Mouse (Mus musculus): ENCODE data around the gene Lrrc1.
A peak's percentile ranks its signal among the peaks of the same experiment; 100 is the strongest.

Gene Lrrc1

DNA sequence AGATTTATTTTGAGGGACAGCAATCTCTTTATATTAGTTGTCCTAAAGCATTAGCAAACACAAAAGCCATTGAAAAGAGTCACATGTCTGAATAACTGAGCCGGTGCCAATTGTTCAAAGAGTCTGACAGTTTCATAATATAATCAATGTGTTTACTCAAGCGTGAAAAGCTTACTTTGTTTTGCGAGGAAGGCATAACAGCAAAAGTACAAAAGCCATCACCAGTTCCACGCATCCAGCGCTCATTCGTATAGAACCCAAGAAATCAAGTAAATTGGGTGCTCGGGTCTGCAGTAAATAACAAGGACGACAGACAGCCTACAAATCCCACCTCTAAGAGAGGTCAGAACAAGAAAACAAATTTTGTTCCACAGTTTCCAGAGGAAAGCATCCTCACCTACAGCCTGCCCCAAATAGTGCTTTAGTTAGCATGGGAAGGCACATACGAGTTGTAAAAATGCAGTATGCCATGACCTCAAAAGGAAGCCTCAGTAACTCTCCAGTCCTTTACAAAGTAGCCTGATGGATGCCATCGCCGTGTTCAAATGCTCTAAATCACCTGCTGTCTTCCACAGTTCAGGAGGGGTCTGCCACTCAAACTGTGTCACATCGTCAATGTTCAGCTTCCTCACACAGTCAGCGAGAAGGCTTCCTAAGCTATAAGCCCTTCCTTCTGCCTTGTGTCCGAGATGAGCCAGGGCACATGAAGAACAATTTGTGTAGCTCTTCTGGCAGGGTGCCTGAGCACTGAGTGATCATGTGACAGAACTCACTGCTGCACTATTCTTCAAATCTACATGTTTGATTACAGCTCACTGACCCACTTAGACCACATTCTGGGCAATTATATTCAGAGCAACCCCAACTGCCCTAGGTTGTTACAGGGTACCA is 41.9 kb downstream of the Lrrc1 start:
- no peak for DNase-seq (ENCODE audit: low read depth, low spot score)

DNA sequence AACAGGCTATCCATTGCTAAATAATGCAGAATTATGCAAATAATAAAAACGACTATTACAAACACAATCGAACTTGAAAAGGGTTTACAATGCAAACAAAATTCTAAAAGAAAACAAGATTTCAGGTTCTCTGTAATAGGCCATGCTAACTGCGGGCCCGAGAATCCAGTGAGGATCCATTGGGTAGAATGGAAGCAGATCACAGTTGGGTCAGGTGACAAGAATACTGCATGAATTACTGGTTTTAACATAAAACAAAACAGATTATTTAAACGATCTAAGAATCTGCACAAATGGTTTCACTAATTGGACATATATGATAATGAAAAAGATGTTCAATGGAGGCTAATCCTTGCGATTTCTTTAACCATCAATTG is 42.5 kb downstream of the Lrrc1 start:
- DNase-seq (ENCODE audit: low read depth, low spot score): no peak

DNA sequence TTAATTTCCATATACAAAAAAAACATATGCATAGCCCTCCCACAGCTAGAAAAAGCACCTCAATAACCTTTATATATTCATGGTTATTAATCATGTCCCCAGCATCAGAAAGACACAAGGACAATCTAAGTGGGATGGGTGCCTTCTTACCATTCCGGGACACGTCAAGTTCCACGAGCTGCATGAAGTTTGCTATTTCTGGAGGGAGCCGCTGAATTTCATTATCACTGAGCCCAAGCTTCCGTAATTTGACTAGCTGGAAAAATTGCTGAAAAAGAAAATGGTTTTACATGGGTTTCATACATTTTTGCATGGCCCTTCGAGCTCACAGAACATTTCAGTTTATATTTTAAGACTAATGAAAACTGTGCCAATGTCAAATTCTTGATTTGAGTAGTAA is 45.6 kb downstream of the Lrrc1 start:
- no peak for DNase-seq (ENCODE audit: low read depth, low spot score)

DNA sequence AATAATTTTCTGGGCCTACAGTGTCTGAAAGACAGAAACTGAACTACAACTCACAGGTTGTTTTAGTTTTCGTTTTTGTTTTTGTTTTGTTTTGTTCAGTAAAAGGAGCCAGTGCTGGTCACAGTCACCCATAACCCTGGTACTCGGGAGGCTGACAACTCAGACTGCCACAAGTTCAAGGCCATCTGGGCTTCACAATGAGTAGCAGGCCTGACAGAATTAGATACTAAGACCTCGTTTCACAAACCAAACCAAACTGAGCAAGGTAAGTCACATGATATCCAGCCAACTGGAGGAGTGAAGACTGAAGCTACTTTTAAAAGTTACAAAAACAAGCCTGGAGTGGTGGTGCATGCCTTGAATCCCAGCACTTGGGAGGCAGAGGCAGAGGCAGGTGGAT is 46.3 kb downstream of the Lrrc1 start:
- no peak for DNase-seq (ENCODE audit: low read depth, low spot score)

DNA sequence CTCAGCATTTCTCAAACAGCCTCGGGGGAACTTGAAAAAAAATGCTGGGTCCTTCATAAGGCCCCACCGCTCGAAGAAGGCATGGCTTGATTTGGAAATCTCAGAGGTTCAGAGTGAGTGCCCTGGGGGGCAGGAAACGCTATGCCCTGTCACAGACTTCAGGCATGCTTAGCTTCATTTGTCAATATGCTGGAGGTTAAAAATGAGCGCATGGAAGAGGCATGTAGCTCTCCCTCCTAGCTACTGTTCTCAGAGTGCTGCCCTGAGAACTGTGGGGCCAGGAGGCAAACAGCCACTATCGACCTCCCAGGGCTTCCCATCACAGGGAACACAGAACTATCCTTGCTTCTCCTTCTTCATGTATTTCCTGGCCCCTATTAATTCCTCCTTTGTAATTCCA is 47.5 kb downstream of the Lrrc1 start:
- no peak for DNase-seq (ENCODE audit: low read depth, low spot score)

DNA sequence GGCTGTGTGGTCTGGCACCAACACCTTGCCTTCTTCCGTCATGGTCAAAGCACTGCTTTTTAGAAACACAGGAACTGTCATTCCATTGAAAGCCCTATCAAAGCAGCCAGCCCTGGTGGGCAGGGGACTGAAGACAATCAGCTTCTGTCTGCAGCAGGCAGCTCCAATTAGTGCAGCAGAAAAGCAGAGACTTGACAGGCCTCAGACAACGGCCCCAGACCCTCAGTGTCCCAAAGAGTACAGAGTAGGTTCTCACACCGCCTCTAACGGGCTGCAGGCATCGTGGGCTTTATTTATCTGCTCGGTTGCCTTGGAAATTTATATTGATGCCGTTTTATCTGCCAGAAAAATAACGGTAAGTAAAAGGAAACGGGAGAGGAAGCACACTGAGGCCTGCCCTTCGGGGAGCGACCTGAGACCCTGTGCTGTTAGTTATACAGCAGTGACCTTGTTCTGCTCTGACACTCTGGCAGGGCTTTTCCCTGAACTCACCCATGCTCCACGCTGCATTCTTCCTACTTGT is 48.1 kb downstream of the Lrrc1 start:
- DNase-seq (ENCODE audit: low read depth, low spot score): no peak

DNA sequence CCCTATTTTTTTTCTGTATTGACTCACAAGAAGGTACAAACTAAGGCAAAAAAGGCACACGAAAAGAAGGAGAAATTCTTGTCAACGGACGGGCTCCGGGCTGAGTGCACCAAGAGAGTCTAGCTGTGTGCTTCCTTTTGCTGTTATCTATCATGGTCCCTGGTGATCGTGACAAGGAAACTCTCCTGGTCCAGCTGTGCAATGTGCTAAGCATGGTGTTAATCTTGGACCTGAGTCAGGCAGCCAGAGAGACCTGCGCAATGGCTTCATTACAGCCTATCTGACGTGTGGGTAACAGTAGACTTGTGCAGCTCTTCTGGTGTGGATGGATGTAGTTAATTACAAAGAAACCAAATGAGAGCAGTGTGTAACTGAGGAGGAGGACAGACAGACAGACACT is 50.4 kb downstream of the Lrrc1 start:
- DNase-seq (ENCODE audit: low read depth, low spot score): no peak

DNA sequence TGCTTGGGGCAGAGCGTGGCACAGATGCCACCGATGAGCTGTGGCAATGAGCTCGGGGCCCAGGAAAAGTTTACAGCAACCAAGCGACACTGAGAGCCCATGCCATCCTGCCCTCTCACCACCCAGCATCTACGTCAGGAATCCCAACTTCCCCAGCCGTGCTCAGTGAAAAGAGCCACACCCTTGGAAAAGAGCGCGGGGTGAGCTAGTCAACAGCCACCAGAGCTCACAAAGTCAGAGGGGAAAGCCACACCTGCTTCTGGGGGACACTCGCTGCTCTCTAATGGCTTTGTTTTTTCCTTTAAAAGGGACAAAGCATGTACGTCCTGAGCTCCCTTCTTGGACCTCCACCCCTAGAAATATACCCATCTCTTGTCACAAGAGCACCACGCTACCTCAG is 56.1 kb downstream of the Lrrc1 start:
- no peak for DNase-seq (ENCODE audit: low read depth, low spot score)

DNA sequence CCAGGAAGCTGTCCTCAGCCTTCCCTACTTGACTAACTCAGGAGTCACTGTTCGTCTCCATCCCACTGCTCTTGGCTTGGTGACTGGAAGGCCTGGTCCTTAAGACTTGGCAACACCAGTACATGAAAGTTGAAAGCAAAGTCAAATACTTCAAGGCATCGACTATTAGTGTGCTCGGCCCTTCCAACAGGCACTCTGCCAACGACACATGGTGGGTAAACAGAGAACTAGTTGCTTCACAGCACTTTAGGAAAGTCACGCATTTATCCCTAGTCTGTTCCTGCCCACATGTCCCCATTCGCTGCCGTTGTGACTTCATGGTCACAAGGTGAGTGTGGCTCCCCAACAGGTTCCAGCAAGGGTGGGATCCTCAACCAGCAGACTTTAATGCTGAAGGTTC is 57.2 kb downstream of the Lrrc1 start:
- DNase-seq (ENCODE audit: low read depth, low spot score): no peak

DNA sequence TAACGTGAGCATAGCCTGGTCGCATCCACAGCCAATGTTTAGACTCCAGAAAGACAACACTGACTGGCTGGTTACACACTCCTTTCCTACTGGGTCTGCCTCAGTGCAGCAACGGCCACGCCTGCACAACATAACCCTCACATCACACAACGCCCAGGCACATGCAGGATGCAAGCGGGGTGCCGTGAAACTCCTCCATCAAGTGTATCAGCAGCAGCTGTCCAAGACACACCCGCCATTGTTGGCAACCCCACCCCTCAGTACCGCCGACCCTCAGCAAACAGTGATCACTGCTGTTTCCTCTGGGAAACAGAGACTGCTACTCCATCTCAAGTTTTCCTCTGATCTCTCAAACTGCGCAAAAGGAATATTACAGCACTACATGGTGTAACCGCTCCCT is 58.8 kb downstream of the Lrrc1 start:
- no peak for DNase-seq (ENCODE audit: low read depth, low spot score)

DNA sequence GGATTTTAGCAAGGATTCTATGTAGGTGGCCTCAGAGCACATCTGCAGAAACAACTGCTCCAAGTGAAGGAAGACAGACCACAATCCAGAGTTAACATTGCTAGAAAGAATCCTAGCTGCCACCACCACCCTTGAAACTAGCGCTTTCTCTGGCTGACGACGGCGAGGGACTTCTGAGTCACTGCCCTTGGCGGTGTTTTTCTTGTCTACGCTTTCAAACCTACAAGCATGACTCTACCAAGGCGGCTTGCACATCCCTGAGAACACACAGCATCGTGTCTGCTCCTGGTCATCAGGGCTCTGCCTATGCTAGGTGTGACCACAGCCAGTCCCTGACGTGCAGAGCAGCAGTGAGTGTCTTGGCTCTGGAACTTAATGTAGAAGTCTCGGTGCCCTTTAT is 59.9 kb downstream of the Lrrc1 start:
- DNase-seq (ENCODE audit: low read depth, low spot score): no peak

DNA sequence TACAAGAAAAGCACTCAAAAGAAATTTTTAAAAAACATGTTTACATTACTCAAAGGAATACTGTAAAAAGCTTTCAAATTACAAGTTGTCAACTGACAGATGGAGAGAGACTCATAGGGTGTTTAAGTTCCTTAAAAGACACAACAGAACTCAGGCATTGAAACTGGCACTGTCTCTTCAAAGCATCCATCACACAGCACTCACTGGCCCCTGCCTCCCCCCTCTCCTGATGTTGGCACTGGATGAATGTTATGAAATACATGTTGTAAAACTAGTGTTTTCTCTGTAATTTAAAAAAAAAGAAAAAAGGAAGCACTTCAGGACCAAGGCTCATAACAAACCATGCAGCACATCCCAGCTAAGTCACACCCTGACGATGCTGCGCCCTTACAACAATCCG is 61.1 kb downstream of the Lrrc1 start:
- DNase-seq (ENCODE audit: low read depth, low spot score): no peak

DNA sequence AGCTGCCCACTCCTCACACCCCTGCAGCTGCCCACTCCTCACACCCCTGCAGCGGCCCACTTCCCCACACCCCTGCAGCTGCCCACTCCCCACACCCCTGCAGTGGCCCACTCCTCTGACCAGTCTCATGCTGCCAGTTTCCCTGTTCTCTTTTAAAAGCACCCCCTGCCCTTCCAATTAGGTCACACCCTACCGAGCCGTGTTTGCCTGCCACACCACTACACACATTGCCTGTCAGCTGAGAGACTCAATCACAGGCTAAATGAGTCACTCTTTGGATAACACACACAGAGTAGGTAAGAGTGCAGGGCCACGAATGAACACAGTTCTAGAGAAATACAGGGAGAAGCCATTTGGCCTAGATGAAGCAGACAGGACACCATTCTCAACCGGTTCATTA is 62.4 kb downstream of the Lrrc1 start:
- DNase-seq (ENCODE audit: low read depth, low spot score): peak; percentile 32

DNA sequence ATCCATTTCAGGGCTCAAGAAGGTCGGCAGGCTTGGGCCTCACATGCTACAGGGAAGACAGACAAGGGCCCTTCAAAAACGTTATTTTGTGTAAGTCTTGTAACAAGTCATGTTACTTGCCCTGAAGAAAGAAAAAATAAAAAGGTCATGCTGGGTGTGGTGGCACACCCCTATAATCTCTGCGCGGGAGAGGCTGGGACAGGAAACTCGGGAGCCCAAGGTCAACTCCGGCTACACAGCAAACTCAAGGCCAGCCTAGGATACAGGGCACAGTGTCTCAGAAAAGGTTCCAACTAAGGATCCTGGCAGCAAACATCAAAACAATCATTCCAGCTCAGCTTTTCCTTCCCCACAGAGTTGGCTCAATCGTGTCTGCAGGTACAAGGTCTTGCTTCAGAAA is 63.3 kb downstream of the Lrrc1 start:
- no peak for DNase-seq (ENCODE audit: low read depth, low spot score)

DNA sequence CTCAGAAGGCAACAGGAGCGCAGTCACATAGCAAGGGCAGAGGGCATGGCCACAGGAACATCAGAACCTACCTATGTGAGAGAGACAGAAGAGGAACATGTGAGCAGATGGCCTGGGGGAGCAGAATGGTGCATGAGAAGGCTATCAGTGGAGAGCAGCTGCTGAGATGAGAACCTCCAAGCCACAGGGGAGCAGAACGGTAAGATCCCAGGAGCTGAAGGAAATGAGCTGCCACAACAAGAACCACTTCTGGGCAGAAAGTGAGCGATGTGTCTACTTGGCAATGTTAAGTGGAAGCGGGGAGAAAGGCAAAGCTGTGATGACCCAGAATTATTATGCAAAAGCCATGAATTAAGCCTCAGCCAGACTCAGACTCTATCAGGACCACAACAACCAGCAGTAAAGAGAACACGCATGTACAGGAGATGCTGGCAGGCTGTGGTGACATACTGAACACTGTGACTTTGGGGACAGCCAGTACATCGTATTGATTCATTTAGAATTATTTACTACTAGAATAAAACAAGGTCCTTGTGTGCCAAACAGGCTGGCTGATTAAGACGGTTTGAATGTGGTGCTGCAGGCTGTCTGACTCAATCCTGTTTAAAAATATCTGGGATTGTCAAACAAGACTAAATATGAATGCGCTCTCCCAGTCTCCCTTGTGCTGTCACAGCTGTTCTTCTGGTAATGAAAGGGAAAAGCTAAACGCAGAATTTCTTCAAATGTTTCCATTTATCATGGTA is 63.9 kb downstream of the Lrrc1 start:
- DNase-seq (ENCODE audit: low read depth, low spot score): no peak

DNA sequence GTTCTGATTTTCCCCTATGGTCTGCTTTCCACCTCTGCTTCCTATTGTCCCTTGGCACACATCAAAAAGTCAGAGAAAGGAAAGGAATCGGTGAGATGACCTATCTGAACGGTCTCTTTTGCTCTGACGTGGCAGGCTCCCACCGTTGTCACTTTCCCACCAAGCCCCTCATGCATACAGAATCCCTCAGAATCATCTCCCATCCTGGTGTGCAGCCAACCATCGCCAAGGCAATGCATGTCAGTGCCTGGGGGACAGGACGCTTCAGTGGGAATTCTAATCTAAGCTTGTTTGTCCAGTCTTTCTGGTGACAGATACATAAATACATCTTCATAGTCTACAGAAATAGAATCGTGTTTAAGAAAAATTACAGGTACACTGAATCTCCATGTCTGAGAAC is 64.7 kb downstream of the Lrrc1 start:
- no peak for DNase-seq (ENCODE audit: low read depth, low spot score)

DNA sequence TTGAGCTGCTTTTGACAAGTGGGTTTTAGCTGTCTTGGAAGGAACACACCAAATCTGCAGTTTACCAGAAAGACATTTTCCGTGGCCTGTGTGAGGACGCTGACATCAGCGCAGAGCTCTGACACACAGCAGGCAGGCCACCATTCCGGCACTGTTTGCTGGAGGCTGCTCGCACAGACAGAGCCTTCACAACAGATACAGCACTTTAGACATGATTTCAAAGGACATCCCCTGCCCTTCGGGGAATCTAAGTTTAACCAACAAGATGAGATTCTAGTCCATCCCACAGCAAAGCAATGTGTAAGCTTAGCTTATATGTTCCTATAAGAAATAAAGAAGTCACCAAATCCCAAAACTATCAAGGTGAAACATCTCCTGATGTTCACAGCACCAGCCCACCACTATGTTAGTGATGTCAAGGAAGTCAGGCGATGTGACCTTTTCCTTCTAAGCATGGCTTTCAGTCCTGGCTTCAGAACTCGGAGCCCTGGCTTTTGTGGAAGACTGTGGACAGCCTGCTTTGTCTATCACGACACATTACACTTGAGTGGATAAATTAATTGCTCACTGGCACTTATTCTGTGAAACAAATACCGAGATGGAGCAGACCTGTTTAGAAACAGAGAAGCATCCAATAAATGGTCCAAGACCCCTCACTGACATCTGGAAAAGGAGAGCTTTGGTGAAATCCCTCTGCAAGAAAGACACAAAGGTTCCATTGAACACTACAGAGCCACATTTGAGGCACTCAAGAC is 66.3 kb downstream of the Lrrc1 start:
- no peak for DNase-seq (ENCODE audit: low read depth, low spot score)

DNA sequence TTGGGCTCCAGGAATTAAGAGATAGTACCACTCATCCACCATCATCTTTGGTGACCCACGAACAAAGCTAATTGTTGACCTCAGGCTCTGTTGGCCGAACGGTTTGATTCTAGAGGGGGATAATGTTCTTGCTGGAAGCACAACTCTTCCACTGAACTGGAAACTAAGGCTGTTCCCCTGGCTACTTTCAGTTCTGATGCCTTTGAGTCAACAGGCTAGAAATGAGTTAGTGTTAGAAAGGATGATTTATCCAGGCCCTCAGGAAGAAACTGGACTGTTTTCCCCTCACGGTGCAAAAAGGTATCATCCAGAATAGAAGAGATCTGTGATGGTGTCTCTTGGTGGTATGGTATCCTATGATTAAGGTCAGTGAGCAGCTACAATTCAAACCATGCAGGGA is 70.1 kb downstream of the Lrrc1 start:
- no peak for DNase-seq (ENCODE audit: low read depth, low spot score)

DNA sequence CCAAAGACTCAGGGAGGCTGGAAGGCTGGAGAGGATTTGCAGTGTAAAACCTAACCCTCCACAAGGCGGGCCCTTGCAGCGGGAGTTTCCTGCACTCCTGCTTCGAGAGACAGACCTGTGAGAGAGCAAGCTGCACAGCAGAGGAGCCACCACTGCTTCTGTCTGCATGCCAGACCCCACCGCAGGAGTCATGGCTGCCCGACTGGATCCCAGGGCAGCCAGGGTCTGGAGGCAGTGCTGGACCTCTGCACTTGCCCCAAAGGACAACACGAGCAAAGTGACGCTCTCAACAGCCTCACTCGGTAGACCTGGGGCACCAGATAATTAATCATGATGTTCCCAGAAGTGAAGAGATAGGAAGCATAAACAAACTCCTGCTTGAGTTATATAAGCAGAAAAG is 72.1 kb downstream of the Lrrc1 start:
- DNase-seq (ENCODE audit: low read depth, low spot score): no peak

DNA sequence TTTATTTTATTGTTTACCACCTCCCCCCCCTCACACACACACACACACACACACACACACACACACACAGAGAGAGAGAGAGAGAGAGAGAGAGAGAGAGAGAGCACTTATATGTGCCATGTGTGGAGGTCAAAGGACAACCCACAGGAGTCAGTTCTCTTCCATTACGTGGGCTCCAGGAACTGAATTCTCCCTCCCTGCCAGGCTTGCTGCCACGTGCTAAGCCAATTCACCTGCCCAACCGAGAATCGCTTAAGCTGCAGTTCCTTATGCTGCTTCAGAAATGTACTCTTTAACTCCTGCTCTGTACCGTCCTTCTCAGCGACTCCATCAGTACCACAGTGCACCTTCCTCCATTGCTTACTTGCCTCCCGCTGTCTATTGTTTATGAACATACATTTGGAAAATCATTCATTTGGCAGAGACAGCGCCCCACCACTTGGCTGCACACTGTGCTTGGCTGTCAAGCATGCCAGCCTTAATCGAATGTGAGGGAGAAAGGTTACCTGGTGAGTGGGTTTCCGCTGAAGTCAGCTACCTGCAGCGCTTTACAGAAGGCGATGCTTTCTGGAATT is 72.9 kb downstream of the Lrrc1 start:
- no peak for DNase-seq (ENCODE audit: low read depth, low spot score)

DNA sequence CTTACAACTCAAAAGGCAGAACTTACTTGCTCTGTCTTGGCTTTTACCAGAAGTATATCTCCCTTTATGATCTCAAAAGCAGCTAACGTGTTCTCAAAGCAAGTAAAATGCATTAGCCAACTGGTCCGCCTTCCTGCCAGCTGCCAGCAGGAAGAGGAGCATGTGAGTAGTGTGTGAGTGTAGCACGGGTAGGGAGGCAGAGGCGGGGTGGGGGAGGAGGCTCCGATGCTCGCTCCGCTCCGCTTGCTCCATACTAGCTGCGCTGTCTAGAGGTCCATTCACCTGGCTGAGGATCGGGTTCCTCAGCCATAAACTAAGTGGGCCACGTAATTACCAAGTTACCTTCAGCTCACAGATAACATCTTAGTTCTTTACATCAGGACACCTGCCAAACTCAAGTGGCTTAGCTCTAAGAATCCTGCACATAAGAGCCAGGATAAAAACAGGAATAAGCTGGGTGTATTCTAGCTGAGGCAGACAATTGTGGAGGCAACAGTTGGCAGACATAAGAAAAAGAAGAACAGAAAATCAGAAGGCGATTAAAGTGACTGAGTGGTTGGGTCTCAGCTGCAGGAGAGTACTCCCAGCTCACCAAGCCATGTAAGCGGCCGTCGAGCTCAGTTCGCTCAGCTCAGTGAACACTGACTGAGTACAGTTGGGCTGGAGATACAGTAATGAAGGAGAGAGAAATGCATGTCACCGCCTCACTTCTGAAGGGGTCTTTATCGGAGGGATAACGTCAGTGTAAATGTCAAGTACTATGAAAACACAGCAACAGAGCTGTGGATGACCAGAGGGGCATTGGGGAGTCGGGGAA is 74.7 kb downstream of the Lrrc1 start:
- DNase-seq (ENCODE audit: low read depth, low spot score): no peak

Measured in 3T3-L1 (cell line).